Mouse (Mus musculus) B cell, adult 2 months (primary cell): ENCODE results near the gene As3mt.
A peak's percentile ranks its signal among the peaks of the same experiment; 100 is the strongest.

ENCODE experiments used
- DNase-seq, 2 experiments: peaks; one replicate each; pipeline ENCODE4 v3.0.0; 2022

Gene As3mt

GRCm38 (mm10) chr19:46701156-46701555 lies 6.1 kb upstream of the As3mt start:
- DNase-seq = no peak

GRCm38 (mm10) chr19:46705779-46706495 lies 1.3 kb upstream of the As3mt start:
- peak; percentile 22 to 28 for DNase-seq

GRCm38 (mm10) chr19:46706540-46707295 lies 540 bp upstream of the As3mt start:
- no peak for DNase-seq

- DNase-seq = no peak
Measured at GRCm38 (mm10) chr19:46710614-46711013, 3.4 kb downstream of the As3mt start.

GRCm38 (mm10) chr19:46714234-46714633 lies 7.0 kb downstream of the As3mt start:
- DNase-seq = no peak

GRCm38 (mm10) chr19:46715016-46715415 lies 7.8 kb downstream of the As3mt start:
- DNase-seq = no peak

GRCm38 (mm10) chr19:46718150-46718549 lies 10.9 kb downstream of the As3mt start:
- DNase-seq = no peak

- no peak for DNase-seq
Measured at GRCm38 (mm10) chr19:46724411-46724810, 17.2 kb downstream of the As3mt start.

GRCm38 (mm10) chr19:46726142-46726541 lies 18.9 kb downstream of the As3mt start:
- no peak for DNase-seq

GRCm38 (mm10) chr19:46727140-46727736 lies 20.0 kb downstream of the As3mt start:
- DNase-seq = no peak

GRCm38 (mm10) chr19:46727945-46728540 lies 20.8 kb downstream of the As3mt start:
- no peak for DNase-seq

GRCm38 (mm10) chr19:46728909-46729308 lies 21.7 kb downstream of the As3mt start:
- DNase-seq = no peak

- DNase-seq = no peak
Measured at GRCm38 (mm10) chr19:46731351-46731750, 24.1 kb downstream of the As3mt start.

- peak; percentile 19 to 22 for DNase-seq
Measured at GRCm38 (mm10) chr19:46732673-46733072, 25.4 kb downstream of the As3mt start.

- DNase-seq = no peak
Measured at GRCm38 (mm10) chr19:46733626-46734025, 26.4 kb downstream of the As3mt start.

GRCm38 (mm10) chr19:46735241-46735640 lies 28.0 kb downstream of the As3mt start:
- no peak for DNase-seq

- DNase-seq = no peak
Measured at GRCm38 (mm10) chr19:46737106-46737505, 29.8 kb downstream of the As3mt start.

GRCm38 (mm10) chr19:46740341-46741008 lies 33.2 kb downstream of the As3mt start:
- DNase-seq = peak; percentile 72 to 78

GRCm38 (mm10) chr19:46741574-46741973 lies 34.3 kb downstream of the As3mt start:
- no peak for DNase-seq

GRCm38 (mm10) chr19:46744681-46745080 lies 37.4 kb downstream of the As3mt start:
- no peak for DNase-seq

- no peak for DNase-seq
Measured at GRCm38 (mm10) chr19:46747799-46748198, 40.5 kb downstream of the As3mt start.

- DNase-seq = no peak
Measured at GRCm38 (mm10) chr19:46752235-46752634, 45.0 kb downstream of the As3mt start.

- peak; percentile 53 to 55 for DNase-seq
Measured at GRCm38 (mm10) chr19:46755066-46755465, 47.8 kb downstream of the As3mt start.
